Mouse (Mus musculus) thymus, postnatal 0 days (tissue): ENCODE results near the gene Hsd17b2. TPM values are rescaled to one million over a fixed set of nuclear protein-coding genes. Genes with fewer than 3 reads are reported as not detected.

ENCODE experiments used
- polyA plus RNA-seq: library from polyadenylated mRNA; unstranded; fragments of >200 nt; fragmentation: Nextera tagmentation; extraction: Ambion mirVana; gene quantifications from 2 replicates; pipeline ENCODE4 v1.2.1, GENCODE M21; 2015

Gene Hsd17b2
- polyA plus RNA-seq, 1 experiment from 2014 or later, result 0.49 TPM

Other genes starting within 250 kb of the Hsd17b2 start
- gene Plcg2, start 203.6 kb upstream of the Hsd17b2 start, polyA plus RNA-seq, result 7.8 and 8.4 TPM in 2 replicates
- gene Sdr42e1, start 28.2 kb upstream of the Hsd17b2 start, polyA plus RNA-seq, result 2.8 and 3.0 TPM in 2 replicates
- gene Mphosph6, start 100.0 kb downstream of the Hsd17b2 start, polyA plus RNA-seq, result 47.0 and 49.4 TPM in 2 replicates